Comparison of ENCODE assay signal across 29 mouse cellular contexts in genomic region chr16:95151499-95151898, GRCm38 (mm10).
"Had no signal": no experiment of that assay in that cellular context is flagged by ENCODE, and none has a peak within 500 bp of the region (broad histone marks: within the 10 kb centered on the region; RNA-seq: fewer than 3 reads in every experiment).

No protein-coding gene starts in this region.

- H3K9me3 ChIP-seq: limb, embryonic 10.5 days; limb, embryonic 12.5 days; limb, embryonic 13.5 days; limb, embryonic 15.5 days; liver, embryonic 12.5 days; liver, embryonic 13.5 days; liver, embryonic 15.5 days; lung, embryonic 15.5 days; megakaryocyte, embryonic 14.5 days; midbrain, embryonic 10.5 days; midbrain, embryonic 12.5 days; midbrain, embryonic 13.5 days; midbrain, embryonic 15.5 days; neural tube, embryonic 12.5 days had no signal

- H3K27ac ChIP-seq: limb, embryonic 10.5 days; limb, embryonic 12.5 days; limb, embryonic 13.5 days; limb, embryonic 15.5 days; liver, embryonic 12.5 days; liver, embryonic 13.5 days; liver, embryonic 14.5 days; liver, embryonic 15.5 days; lung, embryonic 15.5 days; macrophage; midbrain, embryonic 10.5 days; midbrain, embryonic 12.5 days; midbrain, embryonic 13.5 days; midbrain, embryonic 15.5 days; neural tube, embryonic 12.5 days had no signal

- H3K27me3 ChIP-seq: limb, embryonic 12.5 days; limb, embryonic 13.5 days; limb, embryonic 15.5 days; liver, embryonic 12.5 days; liver, embryonic 13.5 days; liver, embryonic 15.5 days; lung, embryonic 15.5 days; megakaryocyte, embryonic 14.5 days; midbrain, embryonic 12.5 days; midbrain, embryonic 13.5 days; midbrain, embryonic 15.5 days; neural tube, embryonic 12.5 days had no signal

- H3K4me2 ChIP-seq: limb, embryonic 12.5 days; limb, embryonic 13.5 days; limb, embryonic 15.5 days; liver, embryonic 11.5 days; liver, embryonic 12.5 days; liver, embryonic 13.5 days; liver, embryonic 15.5 days; lung, embryonic 14.5 days; lung, embryonic 15.5 days; midbrain, embryonic 11.5 days; midbrain, embryonic 12.5 days; midbrain, embryonic 13.5 days; midbrain, embryonic 15.5 days; neural tube, embryonic 12.5 days had no signal

- DNase-seq: left cerebral cortex, postnatal 4 days; liver; liver, embryonic 13.5 days; liver, postnatal 0 days; lung, adult 18-20 months; lung, adult 2 months; lung, embryonic 14.5 days; lung, postnatal 14 days; lung, postnatal 36 days; lung, postnatal 4 days; midbrain, embryonic 14.5 days had no signal

- H3K4me1 ChIP-seq: limb, embryonic 10.5 days; limb, embryonic 12.5 days; limb, embryonic 13.5 days; limb, embryonic 15.5 days; liver, embryonic 12.5 days; liver, embryonic 13.5 days; liver, embryonic 15.5 days; lung, embryonic 15.5 days; megakaryocyte, embryonic 14.5 days; midbrain, embryonic 15.5 days; neural tube, embryonic 12.5 days had no signal

- H3K4me3 ChIP-seq: limb, embryonic 10.5 days; limb, embryonic 12.5 days; limb, embryonic 13.5 days; limb, embryonic 15.5 days; liver, embryonic 12.5 days; liver, embryonic 13.5 days; liver, embryonic 15.5 days; lung, embryonic 15.5 days; megakaryocyte, embryonic 14.5 days; midbrain, embryonic 10.5 days; midbrain, embryonic 12.5 days; midbrain, embryonic 13.5 days; midbrain, embryonic 15.5 days; myocyte; neural tube, embryonic 12.5 days had no signal

- H3K9ac ChIP-seq: limb, embryonic 12.5 days; limb, embryonic 13.5 days; limb, embryonic 15.5 days; liver, embryonic 12.5 days; liver, embryonic 13.5 days; liver, embryonic 14.5 days; liver, embryonic 15.5 days; liver, postnatal 0 days; lung, embryonic 14.5 days; lung, embryonic 15.5 days; midbrain, embryonic 12.5 days; midbrain, embryonic 13.5 days; midbrain, embryonic 15.5 days; neural tube, embryonic 12.5 days had no signal

- H3K36me3 ChIP-seq: limb, embryonic 10.5 days; limb, embryonic 12.5 days; limb, embryonic 13.5 days; limb, embryonic 15.5 days; liver, embryonic 12.5 days; liver, embryonic 13.5 days; liver, embryonic 15.5 days; lung, embryonic 15.5 days; midbrain, embryonic 10.5 days; midbrain, embryonic 12.5 days; midbrain, embryonic 13.5 days; midbrain, embryonic 15.5 days; neural tube, embryonic 12.5 days had no signal
